Mouse (Mus musculus): ENCODE results near the gene Mical2. TPM values are rescaled to one million over a fixed set of nuclear protein-coding genes. Genes with fewer than 3 reads are reported as not detected.

The Mical2 gene
- polyA plus RNA-seq, 1 experiment from 2014 or later = 3.9 TPM

- H3K9me3 ChIP-seq (replicated peaks) = no peaks in the 10 kb centered on the region
- no peak for ATAC-seq (ENCODE audit: low FRiP score)
- H3K27me3 ChIP-seq (replicated peaks) = no peaks in the 10 kb centered on the region
- H3K27ac ChIP-seq (replicated peaks) = no peak overlapping the region
- 56% methylated on average over 2 of the region's 2 CpGs for WGBS
- H3K4me2 ChIP-seq = no peak overlapping the region
- no peaks in the 10 kb centered on the region for H3K4me1 ChIP-seq
- H3K4me3 ChIP-seq (replicated peaks) = no peak overlapping the region
- no peak overlapping the region for H3K9ac ChIP-seq (replicated peaks)
- no peaks in the 10 kb centered on the region for H3K36me3 ChIP-seq
Measured at GRCm38 (mm10) chr7:112376611-112377010, 151.0 kb downstream of the Mical2 start.

GRCm38 (mm10) chr7:112377314-112377713 is 151.7 kb downstream of the Mical2 start:
- Histone ChIP-seq H3K4me1 (no peaks in the 10 kb centered on the region), H3K9me3 (replicated peaks) (no peaks in the 10 kb centered on the region), H3K9ac (replicated peaks) (no peak overlapping the region), H3K27ac (replicated peaks) (no peak overlapping the region), H3K27me3 (replicated peaks) (no peaks in the 10 kb centered on the region), H3K36me3 (no peaks in the 10 kb centered on the region), H3K4me3 (replicated peaks) (no peak overlapping the region), H3K4me2 (no peak overlapping the region)
- 44% methylated on average over 8 of the region's 8 CpGs for WGBS
- ATAC-seq (ENCODE audit: low FRiP score) = peak; percentile 78

- ATAC-seq (ENCODE audit: low FRiP score) = no peak
- no peak overlapping the region for H3K4me2 ChIP-seq
- no peaks in the 10 kb centered on the region for H3K36me3 ChIP-seq
- H3K9me3 ChIP-seq (replicated peaks) = no peaks in the 10 kb centered on the region
- no peak overlapping the region for H3K27ac ChIP-seq (replicated peaks)
- H3K9ac ChIP-seq (replicated peaks) = no peak overlapping the region
- H3K4me3 ChIP-seq (replicated peaks) = no peak overlapping the region
- H3K27me3 ChIP-seq (replicated peaks) = no peaks in the 10 kb centered on the region
- no peaks in the 10 kb centered on the region for H3K4me1 ChIP-seq
- 91% methylated on average over 5 of the region's 5 CpGs for WGBS
Measured at GRCm38 (mm10) chr7:112378056-112378455, 152.4 kb downstream of the Mical2 start.

DNA sequence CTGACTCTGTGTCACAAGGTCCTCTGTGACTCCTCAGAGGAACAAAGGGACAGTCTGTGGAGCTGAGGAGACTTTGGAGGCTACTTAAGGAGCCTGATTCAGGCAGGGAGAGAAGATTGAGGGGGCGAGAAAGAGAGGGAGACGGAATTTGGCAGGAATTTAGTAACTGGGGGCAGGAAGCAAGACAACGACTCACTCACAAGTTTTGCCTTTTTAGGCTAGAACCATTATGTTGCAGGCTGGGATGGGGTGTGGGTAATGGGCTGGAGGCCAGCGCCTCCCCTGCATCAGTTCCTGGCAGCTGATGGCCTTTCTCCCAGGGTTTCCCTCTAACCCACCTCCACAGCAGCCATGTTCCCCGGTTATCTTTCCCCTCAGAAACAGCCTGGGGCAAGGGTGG is 152.8 kb downstream of the Mical2 start:
- no peak overlapping the region for H3K9ac ChIP-seq (replicated peaks)
- no peak overlapping the region for H3K4me3 ChIP-seq (replicated peaks)
- no peaks in the 10 kb centered on the region for H3K27me3 ChIP-seq (replicated peaks)
- 68% methylated on average over 5 of the region's 5 CpGs for WGBS
- no peak overlapping the region for H3K27ac ChIP-seq (replicated peaks)
- ATAC-seq (ENCODE audit: low FRiP score) = no peak
- H3K4me1 ChIP-seq = no peaks in the 10 kb centered on the region
- H3K9me3 ChIP-seq (replicated peaks) = no peaks in the 10 kb centered on the region
- no peak overlapping the region for H3K4me2 ChIP-seq
- H3K36me3 ChIP-seq = no peaks in the 10 kb centered on the region

GRCm38 (mm10) chr7:112386521-112386920 is 160.9 kb downstream of the Mical2 start:
- Histone ChIP-seq H3K27me3 (replicated peaks) (no peaks in the 10 kb centered on the region), H3K27ac (replicated peaks) (no peak overlapping the region), H3K4me1 (peaks cover 26% of the 10 kb centered on the region), H3K4me3 (replicated peaks) (no peak overlapping the region), H3K4me2 (no peak overlapping the region), H3K36me3 (no peaks in the 10 kb centered on the region), H3K9me3 (replicated peaks) (no peaks in the 10 kb centered on the region), H3K9ac (replicated peaks) (no peak overlapping the region)
- ATAC-seq (ENCODE audit: low FRiP score) = no peak
- WGBS = 77% methylated on average over 5 of the region's 5 CpGs

GRCm38 (mm10) chr7:112387876-112388275 is 162.2 kb downstream of the Mical2 start:
- no peak for ATAC-seq (ENCODE audit: low FRiP score)
- H3K36me3 ChIP-seq = no peaks in the 10 kb centered on the region
- no peak overlapping the region for H3K27ac ChIP-seq (replicated peaks)
- no peak overlapping the region for H3K9ac ChIP-seq (replicated peaks)
- H3K4me3 ChIP-seq (replicated peaks) = no peak overlapping the region
- WGBS = 86% methylated on average over 5 of the region's 5 CpGs
- H3K27me3 ChIP-seq (replicated peaks) = no peaks in the 10 kb centered on the region
- no peak overlapping the region for H3K4me2 ChIP-seq
- H3K9me3 ChIP-seq (replicated peaks) = no peaks in the 10 kb centered on the region
- H3K4me1 ChIP-seq = peaks cover 36% of the 10 kb centered on the region

- 85% methylated on average over 5 of the region's 5 CpGs for WGBS
- Histone ChIP-seq H3K4me3 (replicated peaks) (no peak overlapping the region), H3K36me3 (no peaks in the 10 kb centered on the region), H3K4me2 (no peak overlapping the region), H3K27ac (replicated peaks) (no peak overlapping the region), H3K4me1 (peaks cover 36% of the 10 kb centered on the region), H3K27me3 (replicated peaks) (no peaks in the 10 kb centered on the region), H3K9ac (replicated peaks) (no peak overlapping the region), H3K9me3 (replicated peaks) (no peaks in the 10 kb centered on the region)
- no peak for ATAC-seq (ENCODE audit: low FRiP score)
Measured at GRCm38 (mm10) chr7:112388363-112388875, 162.8 kb downstream of the Mical2 start.

DNA sequence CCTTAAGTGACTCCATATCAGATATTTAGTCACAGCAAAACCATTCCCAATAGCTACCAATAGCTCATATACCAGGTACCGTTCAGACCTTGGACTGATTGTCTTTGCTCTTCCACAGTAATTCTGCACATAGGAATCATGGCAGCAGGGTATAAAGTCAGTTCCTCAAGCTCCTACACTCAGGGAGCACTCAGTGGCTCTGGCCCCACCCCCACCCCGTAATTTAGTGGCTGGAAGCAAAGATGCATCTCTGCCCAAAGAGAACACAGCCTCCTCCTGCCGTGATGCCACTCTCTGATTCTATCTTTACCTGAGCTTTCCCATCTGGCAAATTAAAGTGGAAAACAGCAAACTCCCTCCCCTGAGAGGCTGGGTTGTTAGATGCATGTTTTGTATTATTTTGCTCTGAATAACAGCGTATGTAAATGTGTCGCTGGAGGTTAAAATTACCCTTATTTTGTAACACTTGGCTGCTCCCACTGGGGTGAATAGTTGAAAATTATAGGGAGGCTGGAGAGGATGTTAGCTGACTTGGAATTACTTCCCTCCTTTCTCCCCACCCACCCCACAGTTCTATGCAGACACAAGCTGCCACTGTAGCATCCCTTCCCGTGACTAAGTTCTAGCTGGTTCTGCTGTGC is 164.1 kb downstream of the Mical2 start:
- ATAC-seq (ENCODE audit: low FRiP score) = peak; percentile 57
- H3K36me3 ChIP-seq = no peaks in the 10 kb centered on the region
- H3K9ac ChIP-seq (replicated peaks) = no peak overlapping the region
- no peak overlapping the region for H3K4me3 ChIP-seq (replicated peaks)
- H3K27me3 ChIP-seq (replicated peaks) = no peaks in the 10 kb centered on the region
- H3K4me2 ChIP-seq = peak overlapping the region; percentile 30
- WGBS = 17% methylated on average over 6 of the region's 6 CpGs
- H3K4me1 ChIP-seq = peaks cover 36% of the 10 kb centered on the region
- no peaks in the 10 kb centered on the region for H3K9me3 ChIP-seq (replicated peaks)
- H3K27ac ChIP-seq (replicated peaks) = peak overlapping the region; percentile 63

GRCm38 (mm10) chr7:112390252-112390936 is 164.7 kb downstream of the Mical2 start:
- no peak overlapping the region for H3K9ac ChIP-seq (replicated peaks)
- peaks cover 36% of the 10 kb centered on the region for H3K4me1 ChIP-seq
- no peaks in the 10 kb centered on the region for H3K27me3 ChIP-seq (replicated peaks)
- WGBS = 20% methylated on average over 11 of the region's 11 CpGs
- H3K4me2 ChIP-seq = peak overlapping the region; percentile 30
- no peaks in the 10 kb centered on the region for H3K9me3 ChIP-seq (replicated peaks)
- H3K4me3 ChIP-seq (replicated peaks) = no peak overlapping the region
- H3K27ac ChIP-seq (replicated peaks) = peak overlapping the region; percentile 77
- ATAC-seq (ENCODE audit: low FRiP score) = peak; percentile 56
- H3K36me3 ChIP-seq = no peaks in the 10 kb centered on the region

DNA sequence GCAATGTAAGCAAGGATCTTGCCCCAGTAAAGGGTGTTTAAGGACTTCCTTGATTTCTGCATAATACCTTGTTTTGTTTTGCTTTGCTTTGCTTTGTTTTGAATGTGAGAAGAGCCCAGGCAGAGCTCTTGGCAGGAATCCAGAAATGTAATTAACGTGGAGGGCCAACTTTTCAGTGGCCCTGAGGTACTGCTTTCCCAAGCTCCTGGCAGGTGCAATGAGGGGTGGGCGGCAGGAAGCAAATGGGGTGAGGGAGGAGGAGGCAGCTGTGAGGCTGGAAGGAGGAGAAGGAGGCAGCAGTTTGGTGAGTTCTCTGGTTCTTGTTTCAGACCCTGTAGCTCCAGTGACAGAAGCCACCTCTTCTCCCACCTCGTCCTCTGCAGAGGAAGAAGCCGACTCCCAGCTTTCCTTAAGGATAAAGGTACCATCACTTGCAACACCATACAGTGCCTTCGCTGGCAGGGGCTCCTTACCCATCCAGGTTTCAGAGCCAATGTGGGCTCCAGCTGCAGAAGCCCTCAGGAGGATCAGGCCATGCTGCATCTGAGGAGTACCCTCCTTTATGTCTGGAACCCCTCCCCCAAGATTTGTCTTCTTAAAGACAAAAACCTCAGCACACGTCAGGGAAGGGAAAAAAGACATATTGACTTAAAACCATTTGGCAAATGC is 165.4 kb downstream of the Mical2 start:
- WGBS = 20% methylated on average over 6 of the region's 6 CpGs
- no peaks in the 10 kb centered on the region for H3K36me3 ChIP-seq
- no peak overlapping the region for H3K9ac ChIP-seq (replicated peaks)
- H3K27ac ChIP-seq (replicated peaks) = peak overlapping the region; percentile 77
- no peak overlapping the region for H3K4me3 ChIP-seq (replicated peaks)
- no peaks in the 10 kb centered on the region for H3K9me3 ChIP-seq (replicated peaks)
- peaks cover 36% of the 10 kb centered on the region for H3K4me1 ChIP-seq
- ATAC-seq (ENCODE audit: low FRiP score) = peak; percentile 62; the same call in 1 of the 2 replicates
- no peaks in the 10 kb centered on the region for H3K27me3 ChIP-seq (replicated peaks)
- peak overlapping the region; percentile 13; the same call in 1 of the 2 replicates for H3K4me2 ChIP-seq

- no peak for ATAC-seq (ENCODE audit: low FRiP score)
- Histone ChIP-seq H3K27me3 (replicated peaks) (no peaks in the 10 kb centered on the region), H3K4me3 (replicated peaks) (no peak overlapping the region), H3K9me3 (replicated peaks) (no peaks in the 10 kb centered on the region), H3K36me3 (no peaks in the 10 kb centered on the region), H3K9ac (replicated peaks) (no peak overlapping the region), H3K4me2 (no peak overlapping the region), H3K27ac (replicated peaks) (no peak overlapping the region), H3K4me1 (no peaks in the 10 kb centered on the region)
- WGBS = 94% methylated on average over 3 of the region's 3 CpGs
Measured at GRCm38 (mm10) chr7:112397786-112398185, 172.1 kb downstream of the Mical2 start.

Data from neural tube, embryonic 15.5 days (tissue).